Mouse (Mus musculus): ENCODE data around the gene Fads1. TPM values are rescaled to one million over a fixed set of nuclear protein-coding genes. Genes with fewer than 3 reads are reported as not detected.
A peak's percentile ranks its signal among the peaks of the same experiment; 100 is the strongest.

The Fads1 gene
- polyA plus RNA-seq, 1 experiment from 2014 or later = 36.3 TPM

- Histone ChIP-seq H3K36me3 (ENCODE audit: control insufficient read depth, insufficient read depth, low read length) (peaks cover 24% of the 10 kb centered on the region; the same call in 1 of the 2 replicates), H3K27ac (replicated peaks) (no peak overlapping the region), H3K4me3 (ENCODE audit: low read depth, low read length) (no peak overlapping the region), H3K9me3 (ENCODE audit: control insufficient read depth, low read length) (no peaks in the 10 kb centered on the region), H3K4me1 (replicated peaks; ENCODE audit: control insufficient read depth, insufficient read depth) (no peaks in the 10 kb centered on the region), H3K4me2 (replicated peaks; ENCODE audit: low read depth) (no peak overlapping the region), H3K27me3 (ENCODE audit: control insufficient read depth, insufficient read depth, low read length) (no peaks in the 10 kb centered on the region), H3K9ac (ENCODE audit: low read length) (no peak overlapping the region)
- 86% methylated on average over 10 of the region's 10 CpGs for WGBS
- no peak for TF ChIP-seq CTCF (IDR thresholded peaks at IDR 0.05; ENCODE audit: low read depth)
- no peak for TF ChIP-seq EP300 (optimal IDR thresholded peaks at IDR 0.05)
- DNase-seq (ENCODE audit: low spot score) = no peak
- ATAC-seq (ENCODE audit: low FRiP score, low TSS enrichment) = no peak
Measured at GRCm38 (mm10) chr19:10188281-10188811, 5.7 kb downstream of the Fads1 start.

DNA sequence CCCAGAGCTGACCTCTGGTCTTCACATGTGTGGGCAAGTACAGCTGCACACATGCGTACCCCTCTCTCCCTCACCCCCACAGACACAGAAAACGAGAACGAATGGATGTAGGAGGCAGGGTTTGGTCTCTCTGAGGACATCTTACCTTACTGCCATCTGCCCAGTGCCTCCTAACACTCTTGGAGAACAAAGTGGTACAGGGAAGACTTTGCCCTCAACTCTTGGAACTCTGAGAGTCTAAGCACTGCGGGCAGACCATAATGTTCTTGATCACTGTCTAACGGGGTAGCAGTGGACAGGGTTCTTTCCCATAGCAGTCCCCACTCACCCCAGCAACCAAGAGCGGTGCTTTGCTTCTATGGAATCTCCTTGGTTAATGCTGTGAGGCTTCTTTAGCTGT lies 6.3 kb downstream of the Fads1 start:
- Histone ChIP-seq H3K36me3 (ENCODE audit: control insufficient read depth, insufficient read depth, low read length) (peaks cover 28% of the 10 kb centered on the region), H3K4me3 (ENCODE audit: low read depth, low read length) (no peak overlapping the region), H3K27ac (replicated peaks) (no peak overlapping the region), H3K27me3 (ENCODE audit: control insufficient read depth, insufficient read depth, low read length) (no peaks in the 10 kb centered on the region), H3K9ac (ENCODE audit: low read length) (no peak overlapping the region), H3K9me3 (ENCODE audit: control insufficient read depth, low read length) (no peaks in the 10 kb centered on the region), H3K4me1 (replicated peaks; ENCODE audit: control insufficient read depth, insufficient read depth) (no peaks in the 10 kb centered on the region), H3K4me2 (replicated peaks; ENCODE audit: low read depth) (no peak overlapping the region)
- DNase-seq (ENCODE audit: low spot score) (no peak), ATAC-seq (ENCODE audit: low FRiP score, low TSS enrichment) (no peak)
- 93% methylated on average over 6 of the region's 6 CpGs for WGBS
- no peak for TF ChIP-seq EP300 (optimal IDR thresholded peaks at IDR 0.05)

GRCm38 (mm10) chr19:10189940-10190339 lies 7.3 kb downstream of the Fads1 start:
- no peak overlapping the region for H3K9ac ChIP-seq (ENCODE audit: low read length)
- peaks cover 37% of the 10 kb centered on the region for H3K36me3 ChIP-seq (ENCODE audit: control insufficient read depth, insufficient read depth, low read length)
- no peak for TF ChIP-seq EP300 (optimal IDR thresholded peaks at IDR 0.05)
- TF ChIP-seq CTCF (IDR thresholded peaks at IDR 0.05; ENCODE audit: low read depth) = no peak
- no peaks in the 10 kb centered on the region for H3K27me3 ChIP-seq (ENCODE audit: control insufficient read depth, insufficient read depth, low read length)
- no peaks in the 10 kb centered on the region for H3K9me3 ChIP-seq (ENCODE audit: control insufficient read depth, low read length)
- H3K4me3 ChIP-seq (ENCODE audit: low read depth, low read length) = no peak overlapping the region
- H3K4me1 ChIP-seq (replicated peaks; ENCODE audit: control insufficient read depth, insufficient read depth) = no peaks in the 10 kb centered on the region
- no peak for ATAC-seq (ENCODE audit: low FRiP score, low TSS enrichment)
- WGBS = 84% methylated on average over 8 of the region's 8 CpGs
- no peak for DNase-seq (ENCODE audit: low spot score)
- H3K4me2 ChIP-seq (replicated peaks; ENCODE audit: low read depth) = no peak overlapping the region
- H3K27ac ChIP-seq (replicated peaks) = no peak overlapping the region

DNA sequence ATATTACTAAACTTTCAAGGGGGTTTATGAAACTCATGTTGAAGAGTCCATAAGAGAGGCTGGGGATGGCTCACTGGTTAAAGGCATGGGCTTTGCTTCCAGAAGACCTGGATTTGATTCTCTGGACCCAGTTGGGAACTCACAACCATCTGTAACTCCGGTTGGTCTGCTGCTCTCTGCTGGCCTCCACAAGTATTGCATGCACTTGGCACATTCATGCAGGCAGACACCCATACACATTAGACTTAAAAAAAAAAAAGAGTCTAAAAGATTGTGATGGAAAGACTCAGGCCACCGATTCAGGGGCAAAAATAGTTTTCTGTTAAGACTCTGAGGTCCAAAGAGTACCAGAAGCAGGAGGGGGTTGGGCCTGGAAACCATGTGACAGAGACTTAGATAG lies 8.1 kb downstream of the Fads1 start:
- ATAC-seq (ENCODE audit: low FRiP score, low TSS enrichment) = peak; percentile 15; the same call in 1 of the 2 replicates
- WGBS = 36% methylated on average over 2 of the region's 2 CpGs
- TF ChIP-seq CTCF (IDR thresholded peaks at IDR 0.05; ENCODE audit: low read depth) = peak; percentile 87
- no peak for TF ChIP-seq EP300 (optimal IDR thresholded peaks at IDR 0.05)
- H3K27me3 ChIP-seq (ENCODE audit: control insufficient read depth, insufficient read depth, low read length) = no peaks in the 10 kb centered on the region
- H3K9ac ChIP-seq (ENCODE audit: low read length) = no peak overlapping the region
- no peaks in the 10 kb centered on the region for H3K4me1 ChIP-seq (replicated peaks; ENCODE audit: control insufficient read depth, insufficient read depth)
- peak; percentile 86 for DNase-seq (ENCODE audit: low spot score)
- H3K36me3 ChIP-seq (ENCODE audit: control insufficient read depth, insufficient read depth, low read length) = peaks cover 39% of the 10 kb centered on the region
- no peak overlapping the region for H3K27ac ChIP-seq (replicated peaks)
- no peak overlapping the region for H3K4me3 ChIP-seq (ENCODE audit: low read depth, low read length)
- H3K4me2 ChIP-seq (replicated peaks; ENCODE audit: low read depth) = no peak overlapping the region
- H3K9me3 ChIP-seq (ENCODE audit: control insufficient read depth, low read length) = no peaks in the 10 kb centered on the region

DNA sequence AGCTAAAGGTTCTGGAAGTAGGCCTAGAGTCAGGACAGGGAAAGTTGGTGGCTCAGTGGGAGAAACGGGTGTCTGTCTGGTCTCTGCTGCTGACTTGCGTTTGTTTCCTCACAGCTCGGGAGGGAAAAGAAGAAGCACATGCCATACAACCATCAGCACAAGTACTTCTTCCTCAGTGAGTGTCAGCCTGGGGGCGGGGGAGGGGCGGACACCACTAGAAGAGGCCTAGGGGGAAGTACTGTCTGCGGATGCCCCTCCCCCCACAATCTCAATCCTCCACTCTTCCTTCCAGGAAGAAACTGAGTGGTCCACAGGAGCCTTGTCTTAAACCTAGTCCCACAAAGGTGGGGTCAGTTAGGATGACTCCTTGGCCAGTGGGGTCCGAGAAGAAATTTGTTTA lies 8.6 kb downstream of the Fads1 start:
- Histone ChIP-seq H3K36me3 (ENCODE audit: control insufficient read depth, insufficient read depth, low read length) (peaks cover 34% of the 10 kb centered on the region), H3K4me2 (replicated peaks; ENCODE audit: low read depth) (no peak overlapping the region), H3K4me3 (ENCODE audit: low read depth, low read length) (no peak overlapping the region), H3K9me3 (ENCODE audit: control insufficient read depth, low read length) (no peaks in the 10 kb centered on the region), H3K9ac (ENCODE audit: low read length) (no peak overlapping the region), H3K27ac (replicated peaks) (no peak overlapping the region), H3K4me1 (replicated peaks; ENCODE audit: control insufficient read depth, insufficient read depth) (no peaks in the 10 kb centered on the region), H3K27me3 (ENCODE audit: control insufficient read depth, insufficient read depth, low read length) (no peaks in the 10 kb centered on the region)
- no peak for TF ChIP-seq CTCF (IDR thresholded peaks at IDR 0.05; ENCODE audit: low read depth)
- TF ChIP-seq EP300 (optimal IDR thresholded peaks at IDR 0.05) = no peak
- ATAC-seq (ENCODE audit: low FRiP score, low TSS enrichment) = no peak
- WGBS = 72% methylated on average over 7 of the region's 7 CpGs
- DNase-seq (ENCODE audit: low spot score) = no peak

DNA sequence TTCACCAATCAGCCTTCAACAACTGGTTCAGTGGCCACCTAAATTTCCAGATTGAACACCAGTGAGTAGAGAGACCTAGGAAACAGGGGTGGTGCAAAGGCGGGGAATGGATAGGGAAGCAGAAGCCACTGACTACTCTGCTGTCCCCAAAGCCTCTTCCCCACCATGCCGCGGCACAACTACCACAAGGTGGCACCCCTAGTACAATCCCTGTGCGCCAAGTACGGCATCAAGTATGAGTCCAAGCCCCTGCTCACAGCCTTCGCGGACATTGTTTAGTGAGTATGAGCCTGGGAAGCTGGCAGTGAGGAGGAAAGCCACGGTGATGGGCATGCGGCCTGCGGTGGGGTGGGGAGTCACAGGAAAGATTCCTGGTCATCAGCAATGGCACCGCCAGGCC lies 11.6 kb downstream of the Fads1 start:
- no peak for ATAC-seq (ENCODE audit: low FRiP score, low TSS enrichment)
- Histone ChIP-seq H3K9ac (ENCODE audit: low read length) (no peak overlapping the region), H3K27ac (replicated peaks) (0 out of 2 replicates have a peak overlapping the region, but pooled peaks have one; percentile 18), H3K4me3 (ENCODE audit: low read depth, low read length) (no peak overlapping the region), H3K4me1 (replicated peaks; ENCODE audit: control insufficient read depth, insufficient read depth) (no peaks in the 10 kb centered on the region), H3K36me3 (ENCODE audit: control insufficient read depth, insufficient read depth, low read length) (peaks cover 21% of the 10 kb centered on the region), H3K27me3 (ENCODE audit: control insufficient read depth, insufficient read depth, low read length) (no peaks in the 10 kb centered on the region), H3K4me2 (replicated peaks; ENCODE audit: low read depth) (no peak overlapping the region), H3K9me3 (ENCODE audit: control insufficient read depth, low read length) (no peaks in the 10 kb centered on the region)
- no peak for DNase-seq (ENCODE audit: low spot score)
- TF ChIP-seq CTCF (IDR thresholded peaks at IDR 0.05; ENCODE audit: low read depth) = peak; percentile 35; the same call in 1 of the 2 replicates
- no peak for TF ChIP-seq EP300 (optimal IDR thresholded peaks at IDR 0.05)
- WGBS = 81% methylated on average over 11 of the region's 11 CpGs

All from stomach, postnatal 0 days (tissue).